Mouse (Mus musculus): ENCODE results near the gene Otop3. TPM values are rescaled to one million over a fixed set of nuclear protein-coding genes. Genes with fewer than 3 reads are reported as not detected.
"Not testable (repeated sequence)": the region's sequence is repeated elsewhere in the genome, so short reads cannot be mapped to it uniquely, and the experiment has no call there.

Otop3 gene
- polyA plus RNA-seq, 1 experiment from 2014 or later, result not detected

DNA sequence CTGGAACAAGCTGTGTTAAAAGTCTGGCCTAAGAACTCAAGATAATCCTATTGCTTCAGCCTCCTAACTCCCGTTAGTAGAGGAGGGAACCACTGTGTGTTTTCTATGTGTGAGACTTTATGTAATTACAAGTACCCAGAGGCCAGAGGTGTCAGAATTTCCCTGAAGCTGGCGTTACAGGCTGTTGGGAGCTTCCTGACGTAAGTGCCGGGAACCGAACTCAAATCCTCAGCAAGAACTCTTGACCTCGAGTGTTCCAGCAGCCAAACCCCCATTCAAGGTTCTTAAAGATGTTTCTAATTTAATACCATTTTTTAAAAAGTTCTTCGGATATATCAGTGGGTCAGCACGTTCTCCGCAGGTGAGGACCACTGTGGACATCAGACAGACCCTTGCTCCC lies 46.7 kb downstream of the Otop3 start:
- 14% methylated on average over 9 of the region's 9 CpGs for WGBS
- peak overlapping the region; percentile 76 for H3K4me3 ChIP-seq (ENCODE audit: low read depth, low read length)
- H3K27me3 ChIP-seq (replicated peaks; ENCODE audit: insufficient read depth, low read length), result no peaks in the 10 kb centered on the region
- H3K9ac ChIP-seq (replicated peaks; ENCODE audit: low read depth), result no peak overlapping the region
- H3K36me3 ChIP-seq (ENCODE audit: insufficient read depth, low read length), result no peaks in the 10 kb centered on the region
- H3K27ac ChIP-seq (ENCODE audit: low read length), result peak overlapping the region; percentile 69
- TF ChIP-seq CTCF (IDR thresholded peaks at IDR 0.05) (no peak), EP300 (IDR thresholded peaks at IDR 0.05) (no peak)
- no peaks in the 10 kb centered on the region for H3K9me3 ChIP-seq (ENCODE audit: low read length)
- H3K4me2 ChIP-seq (replicated peaks; ENCODE audit: low read depth, low read length), result peak overlapping the region; percentile 90
- DNase-seq (ENCODE audit: low spot score) (no peak), ATAC-seq (peak; percentile 10; the same call in 1 of the 2 replicates)
- peaks cover 3% of the 10 kb centered on the region; the same call in 1 of the 2 replicates for H3K4me1 ChIP-seq (ENCODE audit: insufficient read depth, low read depth, low read length)

DNA sequence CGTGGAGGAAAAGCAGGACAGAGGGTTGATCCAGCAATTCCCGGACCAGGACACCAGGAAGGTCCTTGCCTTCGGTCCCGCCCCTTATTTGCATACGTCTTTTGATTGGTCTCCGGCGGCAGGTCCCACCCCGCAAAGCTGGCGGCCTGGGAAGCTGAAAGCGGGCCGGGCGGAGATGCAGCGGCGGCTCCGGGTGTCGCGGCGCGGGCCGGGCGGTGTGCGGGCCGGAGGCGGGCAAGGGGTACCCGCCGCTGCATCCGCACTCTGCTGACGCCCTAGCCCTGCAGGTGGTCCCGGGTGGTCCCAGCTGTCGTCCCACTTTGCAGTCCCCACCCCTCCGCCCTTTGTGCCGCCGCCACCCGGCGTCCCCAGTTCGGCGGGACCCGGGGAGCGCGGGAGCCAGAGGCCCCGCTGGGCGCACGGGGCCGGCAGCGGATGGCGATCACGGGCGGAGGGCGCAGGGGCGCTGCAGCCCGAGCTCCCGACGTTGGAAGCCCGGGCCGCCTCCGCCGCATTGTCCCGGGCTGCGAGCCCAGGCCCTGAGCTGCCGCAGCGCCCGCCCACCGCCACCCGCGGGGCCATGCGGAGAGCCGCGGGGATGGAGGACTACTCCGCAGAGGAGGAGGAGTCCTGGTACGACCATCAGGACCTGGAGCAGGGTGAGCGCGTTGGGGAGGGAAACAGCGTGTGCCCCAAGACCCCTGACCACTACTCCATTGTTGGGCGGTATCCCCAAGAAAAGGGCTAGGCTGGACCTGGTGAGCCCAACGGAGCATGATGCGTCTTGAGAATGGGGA lies 47.4 kb downstream of the Otop3 start, which contains the start of gene Cdr2l:
TSS of gene Cdr2l (plus strand) at position 174 of the 797 bp plus-strand sequence.
- Histone ChIP-seq H3K4me1 (ENCODE audit: insufficient read depth, low read depth, low read length) (peaks cover 3% of the 10 kb centered on the region; the same call in 1 of the 2 replicates), H3K27ac (ENCODE audit: low read length) (peak within 1 kb of the TSS; percentile 69), H3K4me3 (ENCODE audit: low read depth, low read length) (peak within 1 kb of the TSS; percentile 76), H3K36me3 (ENCODE audit: insufficient read depth, low read length) (no peaks in the 10 kb centered on the region), H3K27me3 (replicated peaks; ENCODE audit: insufficient read depth, low read length) (no peaks in the 10 kb centered on the region), H3K4me2 (replicated peaks; ENCODE audit: low read depth, low read length) (peak within 1 kb of the TSS; percentile 90), H3K9me3 (ENCODE audit: low read length) (no peaks in the 10 kb centered on the region), H3K9ac (replicated peaks; ENCODE audit: low read depth) (peak within 1 kb of the TSS; percentile 71)
- peak; percentile 96 for ATAC-seq
- DNase-seq (ENCODE audit: low spot score), result peak; percentile 97
- 2% methylated on average over 62 of the region's 76 CpGs for WGBS
- TF ChIP-seq EP300 (IDR thresholded peaks at IDR 0.05), result no peak
- TF ChIP-seq CTCF (IDR thresholded peaks at IDR 0.05), result no peak

DNA sequence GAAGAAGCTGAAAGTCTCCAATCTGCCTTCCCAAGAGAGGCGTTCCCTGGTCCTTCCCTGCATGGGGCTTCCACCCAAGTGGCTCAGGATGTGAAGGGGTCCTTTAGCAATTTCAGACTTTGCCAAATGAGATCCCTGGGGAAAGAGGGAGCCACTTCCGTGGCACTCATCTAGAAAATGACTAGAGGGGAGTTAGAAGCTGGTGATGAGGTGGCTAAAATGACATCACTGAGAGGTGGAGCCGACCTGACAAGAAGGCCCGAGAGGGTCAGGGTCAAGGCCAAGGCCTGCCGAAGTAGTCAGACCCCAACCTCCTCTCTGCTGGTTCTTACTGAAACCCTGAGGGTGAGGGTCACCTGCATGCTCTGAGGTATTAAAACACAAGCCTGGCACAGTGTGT lies 48.4 kb downstream of the Otop3 start:
- WGBS, result 17% methylated on average over 5 of the region's 5 CpGs
- no peak for TF ChIP-seq EP300 (IDR thresholded peaks at IDR 0.05)
- TF ChIP-seq CTCF (IDR thresholded peaks at IDR 0.05), result no peak
- Histone ChIP-seq H3K27me3 (replicated peaks; ENCODE audit: insufficient read depth, low read length) (no peaks in the 10 kb centered on the region), H3K36me3 (ENCODE audit: insufficient read depth, low read length) (no peaks in the 10 kb centered on the region), H3K27ac (ENCODE audit: low read length) (0 out of 2 replicates have a peak overlapping the region, but pooled peaks have one; percentile 69), H3K9me3 (ENCODE audit: low read length) (no peaks in the 10 kb centered on the region), H3K4me2 (replicated peaks; ENCODE audit: low read depth, low read length) (peak overlapping the region; percentile 90), H3K4me3 (ENCODE audit: low read depth, low read length) (peak overlapping the region; percentile 76), H3K9ac (replicated peaks; ENCODE audit: low read depth) (peak overlapping the region; percentile 71; the same call in 1 of the 2 replicates), H3K4me1 (ENCODE audit: insufficient read depth, low read depth, low read length) (peaks cover 3% of the 10 kb centered on the region; the same call in 1 of the 2 replicates)
- ATAC-seq, result no peak
- no peak for DNase-seq (ENCODE audit: low spot score)

DNA sequence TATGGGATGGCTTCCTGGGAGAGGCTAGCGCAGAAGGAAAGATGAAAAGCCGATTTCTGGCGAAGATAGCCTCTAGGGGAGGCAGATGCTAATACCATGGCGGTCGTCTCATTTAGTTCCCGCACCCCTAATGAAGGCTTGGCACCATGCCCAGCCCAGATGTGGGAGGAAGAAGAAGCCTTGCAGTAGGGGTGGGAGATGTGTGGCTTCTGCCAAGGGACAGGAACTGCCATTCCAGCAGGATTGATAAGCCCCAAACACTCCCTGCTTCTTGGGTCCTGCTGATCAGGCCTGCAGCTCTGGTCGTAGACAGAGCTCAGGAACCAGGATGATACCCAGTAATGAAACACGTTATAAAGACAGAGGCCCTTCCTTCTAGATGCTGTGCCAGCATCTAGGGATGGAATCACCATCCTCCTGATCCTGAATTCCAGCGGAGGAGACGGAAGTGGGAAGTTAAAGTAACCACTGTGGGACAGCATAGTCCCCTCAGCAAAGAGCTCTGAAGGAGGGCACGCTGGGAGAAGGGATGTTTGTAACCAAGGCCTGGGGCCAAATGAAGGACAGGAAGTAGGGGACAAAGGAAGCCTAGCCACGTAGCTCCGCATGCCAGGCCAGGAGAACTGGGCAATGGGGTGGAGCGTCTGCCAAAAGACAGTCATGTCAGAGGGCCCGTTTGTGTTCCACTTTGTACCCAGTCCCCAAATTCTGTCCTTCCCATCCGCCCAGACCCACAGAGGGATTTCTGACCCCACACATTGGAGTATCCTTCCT lies 49.4 kb downstream of the Otop3 start:
- ATAC-seq, result peak; percentile 48
- TF ChIP-seq EP300 (IDR thresholded peaks at IDR 0.05), result no peak
- peak; percentile 12; the same call in 1 of the 2 replicates for TF ChIP-seq CTCF (IDR thresholded peaks at IDR 0.05)
- Histone ChIP-seq H3K4me3 (ENCODE audit: low read depth, low read length) (no peak overlapping the region; the same call in 1 of the 2 replicates), H3K4me2 (replicated peaks; ENCODE audit: low read depth, low read length) (peak overlapping the region; percentile 90), H3K36me3 (ENCODE audit: insufficient read depth, low read length) (no peaks in the 10 kb centered on the region), H3K9me3 (ENCODE audit: low read length) (no peaks in the 10 kb centered on the region), H3K27ac (ENCODE audit: low read length) (peak overlapping the region; percentile 82), H3K27me3 (replicated peaks; ENCODE audit: insufficient read depth, low read length) (no peaks in the 10 kb centered on the region), H3K9ac (replicated peaks; ENCODE audit: low read depth) (no peak overlapping the region), H3K4me1 (ENCODE audit: insufficient read depth, low read depth, low read length) (peaks cover 3% of the 10 kb centered on the region; the same call in 1 of the 2 replicates)
- 35% methylated on average over 16 of the region's 16 CpGs for WGBS
- DNase-seq (ENCODE audit: low spot score), result peak; percentile 66

DNA sequence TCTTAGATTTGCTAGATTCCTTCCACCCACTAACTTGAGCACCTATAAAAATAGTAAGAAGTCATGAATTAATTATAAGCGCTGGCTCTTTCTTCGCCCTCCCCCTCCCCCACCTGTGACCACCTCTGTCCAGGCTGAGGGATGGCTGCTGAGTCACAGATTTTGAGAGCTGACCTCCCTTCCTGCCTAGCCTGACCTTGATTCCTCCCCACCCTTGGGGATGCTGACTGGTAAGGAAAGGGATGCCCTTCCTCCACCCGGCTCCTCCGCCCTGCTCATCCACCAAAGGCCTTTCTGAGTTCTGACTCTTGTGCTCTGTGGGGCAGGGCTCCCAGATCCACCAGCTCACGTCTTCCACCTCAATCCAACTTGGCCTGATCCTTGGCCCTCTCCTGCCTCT lies 50.1 kb downstream of the Otop3 start:
- no peaks in the 10 kb centered on the region for H3K27me3 ChIP-seq (replicated peaks; ENCODE audit: insufficient read depth, low read length)
- no peak overlapping the region for H3K4me3 ChIP-seq (ENCODE audit: low read depth, low read length)
- H3K9me3 ChIP-seq (ENCODE audit: low read length), result no peaks in the 10 kb centered on the region
- H3K9ac ChIP-seq (replicated peaks; ENCODE audit: low read depth), result no peak overlapping the region
- peak overlapping the region; percentile 82 for H3K27ac ChIP-seq (ENCODE audit: low read length)
- H3K4me2 ChIP-seq (replicated peaks; ENCODE audit: low read depth, low read length), result no peak overlapping the region
- TF ChIP-seq CTCF (IDR thresholded peaks at IDR 0.05) (no peak), EP300 (IDR thresholded peaks at IDR 0.05) (no peak)
- peak; percentile 32 for DNase-seq (ENCODE audit: low spot score)
- H3K4me1 ChIP-seq (ENCODE audit: insufficient read depth, low read depth, low read length), result peaks cover 3% of the 10 kb centered on the region; the same call in 1 of the 2 replicates
- WGBS, result 72% methylated on average over 5 of the region's 5 CpGs
- H3K36me3 ChIP-seq (ENCODE audit: insufficient read depth, low read length), result no peaks in the 10 kb centered on the region
- ATAC-seq, result peak; percentile 33; the same call in 1 of the 2 replicates

DNA sequence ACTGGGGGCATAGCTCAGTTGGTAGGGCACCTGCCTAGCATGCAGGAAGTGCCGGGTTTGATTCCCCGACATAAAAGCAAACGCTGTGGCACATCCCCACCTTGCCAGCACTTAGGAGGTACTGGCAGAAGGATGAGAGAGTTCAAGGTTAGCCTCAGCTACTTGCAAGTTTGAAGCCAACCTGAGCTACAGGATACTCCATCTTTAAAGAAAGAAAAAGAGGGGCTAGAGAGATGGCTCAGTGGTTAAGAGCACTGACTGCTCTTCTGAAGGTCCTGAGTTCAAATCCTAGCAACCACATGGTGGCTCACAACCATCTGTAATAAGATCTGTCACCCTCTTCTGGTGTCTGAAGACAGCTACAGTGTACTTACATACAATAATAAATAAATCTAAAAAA lies 52.3 kb downstream of the Otop3 start:
- H3K9me3 ChIP-seq (ENCODE audit: low read length); H3K4me1 ChIP-seq (ENCODE audit: insufficient read depth, low read depth, low read length); H3K4me2 ChIP-seq (replicated peaks; ENCODE audit: low read depth, low read length); DNase-seq (ENCODE audit: low spot score); H3K27me3 ChIP-seq (replicated peaks; ENCODE audit: insufficient read depth, low read length); ATAC-seq; H3K9ac ChIP-seq (replicated peaks; ENCODE audit: low read depth); H3K4me3 ChIP-seq (ENCODE audit: low read depth, low read length); H3K27ac ChIP-seq (ENCODE audit: low read length); H3K36me3 ChIP-seq (ENCODE audit: insufficient read depth, low read length): not testable (repeated sequence)
- 87% methylated on average over 3 of the region's 3 CpGs for WGBS

All from lung, postnatal 0 days (tissue).